Mouse (Mus musculus) heart, postnatal 10 days (tissue): ENCODE measurements around the gene Olfr801. TPM values are rescaled to one million over a fixed set of nuclear protein-coding genes. Genes with fewer than 3 reads are reported as not detected.

Experiments used
- DNase-seq, 2 experiments: peaks; one replicate each; pipeline ENCODE4 v3.0.0; 2021
- intact Hi-C: fragments of 180-260 bp; cut with DNase I; formaldehyde crosslinking; loops from one replicate; pipeline ENCODE4 v1.15.1; 2025
- total RNA-seq, 2 experiments: library from RNA; stranded (reverse); gene quantifications; 2 replicates each; pipeline ENCODE4 v1.2.3; 2021

The Olfr801 gene
- not detected for total RNA-seq

- intact Hi-C loops, result no loop called here
- DNase-seq, result no peak
Measured at GRCm38 (mm10) chr10:129673765-129674164, at the start of gene Olfr801. Gene Olfr801 (minus strand): TSS chr10:129673865.

- intact Hi-C loops, result no loop called here
- no peak for DNase-seq
Measured at GRCm38 (mm10) chr10:129702910-129703309, 29.2 kb upstream of the Olfr801 start, which contains the start of gene Olfr804. Gene Olfr804 (plus strand): TSS chr10:129703210.

GRCm38 (mm10) chr10:129694186-129694585, 20.5 kb upstream of the Olfr801 start, which contains the start of gene Olfr803:
Gene Olfr803 (minus strand): TSS chr10:129694286.
- no peak for DNase-seq
- intact Hi-C loops, result no loop called here

GRCm38 (mm10) chr10:129688069-129688468, 14.4 kb upstream of the Olfr801 start, which contains the start of gene Olfr802:
Gene Olfr802 (minus strand): TSS chr10:129688169.
- intact Hi-C loops, result no loop called here
- DNase-seq, result no peak

GRCm38 (mm10) chr10:129657394-129657793, 16.3 kb downstream of the Olfr801 start, which contains the start of gene Olfr800:
Gene Olfr800 (plus strand): TSS chr10:129657694.
- intact Hi-C loops, result no loop called here
- DNase-seq, result no peak

DNA sequence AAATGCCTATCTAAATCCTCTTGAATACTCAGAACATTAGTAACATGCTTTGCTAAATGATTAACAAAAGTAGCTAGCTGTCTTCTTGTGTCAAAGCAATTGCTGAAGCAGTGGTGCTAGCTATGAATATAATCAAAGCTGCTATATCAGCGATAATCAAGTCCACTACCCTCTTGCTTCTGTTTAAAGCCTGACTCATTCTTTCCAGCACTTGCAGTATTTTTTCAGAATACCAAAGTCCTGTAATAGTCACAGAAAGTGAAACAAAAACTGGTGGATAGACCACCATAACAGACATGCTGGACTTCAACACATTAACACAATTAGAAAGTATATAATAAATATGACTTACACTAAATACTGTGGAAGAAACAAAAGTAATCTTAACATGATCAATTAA, 21.9 kb downstream of the Olfr801 start:
- DNase-seq, result no peak
- intact Hi-C loops, result no loop called here

DNA sequence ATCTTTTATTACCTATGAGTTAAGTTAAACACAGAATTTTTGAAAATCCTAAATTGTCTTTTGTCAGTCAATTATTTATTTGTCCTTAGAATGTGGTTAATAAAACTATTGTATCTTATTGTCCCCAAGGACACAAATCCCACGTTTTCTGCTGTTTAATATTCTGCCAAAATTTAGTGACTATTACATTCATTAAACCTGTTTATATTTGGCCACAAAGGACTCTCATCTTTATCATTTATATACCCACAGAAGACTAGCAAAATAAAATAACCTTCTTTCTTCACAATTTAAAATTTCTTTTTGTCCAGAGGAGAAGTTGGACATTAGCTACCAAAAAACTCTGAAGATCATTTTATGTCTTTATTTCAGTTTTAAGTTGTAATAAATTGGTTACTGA, 36.5 kb downstream of the Olfr801 start, which contains the start of gene Olfr799:
TSS of gene Olfr799 (plus strand) at position 301 of the 400 bp plus-strand sequence.
- intact Hi-C loops, result no loop called here
- DNase-seq, result no peak

- no peak for DNase-seq
- intact Hi-C loops, result no loop called here
Measured at GRCm38 (mm10) chr10:129627834-129628233, 45.8 kb downstream of the Olfr801 start, which contains the start of gene Olfr798. Gene Olfr798 (minus strand): TSS chr10:129627934.

GRCm38 (mm10) chr10:129623251-129623650, 50.4 kb downstream of the Olfr801 start:
- intact Hi-C loops, result no loop called here
- DNase-seq, result no peak

- intact Hi-C loops, result no loop called here
- DNase-seq, result no peak
Measured at GRCm38 (mm10) chr10:129621724-129622123, 51.9 kb downstream of the Olfr801 start.

Other genes with a start within 250 kb of the Olfr801 start
- not detected for gene Olfr786, start 246.6 kb downstream of the Olfr801 start, total RNA-seq
- gene Olfr787, start 212.0 kb downstream of the Olfr801 start, total RNA-seq, result not detected
- not detected for gene Olfr788, start 202.9 kb downstream of the Olfr801 start, total RNA-seq
- not detected for gene Olfr789, start 189.1 kb downstream of the Olfr801 start, total RNA-seq
- gene Olfr790, start 175.4 kb downstream of the Olfr801 start, total RNA-seq, result not detected
- gene Olfr791, start 152.1 kb downstream of the Olfr801 start, total RNA-seq, result not detected
- not detected for gene Olfr792, start 134.7 kb downstream of the Olfr801 start, total RNA-seq
- not detected for gene Olfr794, start 106.2 kb downstream of the Olfr801 start, total RNA-seq
- not detected for gene Olfr796, start 61.3 kb downstream of the Olfr801 start, total RNA-seq
- not detected for gene Olfr798, start 45.9 kb downstream of the Olfr801 start, total RNA-seq
- not detected for gene Olfr799, start 36.4 kb downstream of the Olfr801 start, total RNA-seq
- not detected for gene Olfr800, start 16.2 kb downstream of the Olfr801 start, total RNA-seq
- gene Olfr802, start 14.3 kb upstream of the Olfr801 start, total RNA-seq, result not detected
- gene Olfr803, start 20.4 kb upstream of the Olfr801 start, total RNA-seq, result not detected
- gene Olfr804, start 29.3 kb upstream of the Olfr801 start, total RNA-seq, result not detected
- gene Olfr805, start 55.5 kb upstream of the Olfr801 start, total RNA-seq, result not detected
- gene Olfr806, start 68.1 kb upstream of the Olfr801 start, total RNA-seq, result not detected
- not detected for gene Olfr807, start 83.9 kb upstream of the Olfr801 start, total RNA-seq
- gene Olfr808, start 91.6 kb upstream of the Olfr801 start, total RNA-seq, result not detected
- not detected for gene Olfr809, start 100.8 kb upstream of the Olfr801 start, total RNA-seq
- not detected for gene Olfr810, start 121.1 kb upstream of the Olfr801 start, total RNA-seq
- not detected for gene Olfr811, start 130.5 kb upstream of the Olfr801 start, total RNA-seq
- gene Olfr812, start 172.2 kb upstream of the Olfr801 start, total RNA-seq, result not detected
- gene Olfr813, start 181.5 kb upstream of the Olfr801 start, total RNA-seq, result not detected
- gene Olfr814, start 206.0 kb upstream of the Olfr801 start, total RNA-seq, result not detected
- not detected for gene Olfr815, start 232.0 kb upstream of the Olfr801 start, total RNA-seq
- gene Olfr816, start 241.7 kb upstream of the Olfr801 start, total RNA-seq, result not detected